25 mouse cellular contexts compared by ENCODE assay signal in the genomic region with DNA sequence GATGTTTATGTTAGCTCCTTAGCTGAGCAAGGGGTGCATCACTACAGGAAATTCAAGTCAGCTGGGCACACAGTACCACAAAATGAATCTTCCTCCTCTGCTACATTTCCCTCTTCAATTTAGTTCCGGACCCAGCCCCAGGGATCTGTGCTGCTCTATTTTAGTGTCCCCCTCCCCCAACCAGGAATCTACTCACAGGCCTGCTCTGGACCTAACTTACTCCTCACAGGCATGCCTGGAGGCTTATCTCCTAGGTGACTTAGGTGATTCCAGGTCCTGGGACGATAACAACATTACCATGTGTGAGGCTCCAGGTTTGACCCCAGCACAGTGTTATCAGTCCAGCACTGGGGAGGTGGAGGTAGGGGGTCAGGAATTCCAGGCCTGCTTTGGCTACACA. TPM values are rescaled to one million over a fixed set of nuclear protein-coding genes. Genes with fewer than 3 reads are reported as not detected.
A peak's percentile ranks its signal among the peaks of the same experiment; 100 is the strongest.
DNase-seq lines count a peak whose midpoint lies in the region.
"Had no signal": no experiment of that assay in that cellular context is flagged by ENCODE, and none has a peak within 500 bp of the region (broad histone marks: within the 10 kb centered on the region; RNA-seq: fewer than 3 reads in every experiment).

No protein-coding gene starts in this region.

- H3K27ac ChIP-seq in heart, embryonic 10.5 days = peak overlapping the region; percentile 77
- H3K27ac ChIP-seq: forebrain, embryonic 13.5 days; hindbrain, embryonic 12.5 days; limb, embryonic 12.5 days had no signal

- H3K9me3 ChIP-seq in heart, embryonic 10.5 days = no peaks in the 10 kb centered on the region
- H3K9me3 ChIP-seq: limb, embryonic 12.5 days had no signal

- peaks cover 17% of the 10 kb centered on the region for H3K4me1 ChIP-seq in heart, embryonic 10.5 days
- H3K4me1 ChIP-seq: forebrain, embryonic 13.5 days; hindbrain, embryonic 12.5 days; limb, embryonic 12.5 days had no signal

- no peaks in the 10 kb centered on the region for H3K27me3 ChIP-seq in heart, embryonic 10.5 days (ENCODE audit: insufficient read depth, poor library complexity, severe bottlenecking)
- H3K27me3 ChIP-seq: forebrain, embryonic 13.5 days; hindbrain, embryonic 12.5 days; limb, embryonic 12.5 days had no signal

- intact Hi-C loops in heart, postnatal 25 days (cut with DNase I) = no loop called here

- H3K4me3 ChIP-seq in heart, embryonic 10.5 days = no peak overlapping the region
- H3K4me3 ChIP-seq: erythroblast, embryonic 14.5 days; forebrain, embryonic 13.5 days; hindbrain, embryonic 12.5 days; limb, embryonic 12.5 days had no signal

- H3K36me3 ChIP-seq in heart, embryonic 10.5 days = no peaks in the 10 kb centered on the region
- H3K36me3 ChIP-seq: hindbrain, embryonic 12.5 days; limb, embryonic 12.5 days had no signal

- DNase-seq in heart, embryonic 10.5 days (ENCODE audit: low spot score) = peak; percentile 76
- no peak for DNase-seq in heart, postnatal 25 days (ENCODE audit: low spot score)
- DNase-seq in thymus, postnatal 10 days (ENCODE audit: low spot score in 2 of 2) = peak; percentile 30 to 52
- DNase-seq in thymus, postnatal 0 days (ENCODE audit: low spot score) = no peak
- DNase-seq in thymus, postnatal 14 days = peak; percentile 61
- DNase-seq in retina, embryonic 14.5 days (ENCODE audit: low spot score) = no peak
- DNase-seq in urinary bladder, postnatal 36 days (ENCODE audit: low spot score in 2 of 2) = no peak
- DNase-seq in kidney, postnatal 10 days = no peak
- DNase-seq: adrenal gland, adult 8-10 months; cerebellum, adult 9-10 months; kidney, adult 9 months; kidney, postnatal 4 days; lung, adult 2 months; retina, postnatal 1 day; right cerebral cortex, postnatal 4 days had no signal

- 29% methylated on average over 2 of the region's 2 CpGs for WGBS in heart, embryonic 10.5 days

RNA-seq across cellular contexts. Expression of a gene that starts 15.5 kb away (rescaled TPM):
- polyA plus RNA-seq in heart, embryonic 10.5 days (2016; fragmentation: Nextera tagmentation; extraction: Ambion mirVana) = 45.7 and 50.5 TPM in 2 replicates
- 10 to 100 TPM; 20.7 to 20.9 TPM for total RNA-seq in heart, postnatal 25 days (2021)
- 65.1 and 67.0 TPM in 2 replicates for polyA plus RNA-seq in thymus, postnatal 0 days (2015; fragmentation: Nextera tagmentation; extraction: Ambion mirVana)

RNA-seq across cellular contexts. Expression of a gene that starts 58.7 kb away (rescaled TPM):
- polyA plus RNA-seq in heart, embryonic 10.5 days (2016; fragmentation: Nextera tagmentation; extraction: Ambion mirVana) = not detected in 2 replicates
- not detected for total RNA-seq in heart, postnatal 25 days (2021)
- 0.06 TPM in 1 of 2 replicates, not detected in the other for polyA plus RNA-seq in thymus, postnatal 0 days (2015; fragmentation: Nextera tagmentation; extraction: Ambion mirVana)
- total RNA-seq: granulocyte monocyte progenitor cell, adult 5-6 weeks; neutrophil, adult 5-6 weeks had no signal
- polyA plus RNA-seq: embryonic facial prominence, embryonic 11.5 days; erythroblast, embryonic 14.5 days; forebrain, embryonic 13.5 days; heart, postnatal 0 days; inflammation-experienced regulatory T-cells, adult 6 months; limb, embryonic 12.5 days; stomach, embryonic 16.5 days had no signal

Comparison
In these comparisons a context has a peak if more than half of its experiments do, and no peak if none do; other contexts are left out.
1. DNase-seq: peak in heart, embryonic 10.5 days (single experiment), thymus, postnatal 10 days (2 of 2) and thymus, postnatal 14 days (single experiment); none in heart, postnatal 25 days (single experiment), thymus, postnatal 0 days (single experiment), retina, embryonic 14.5 days (single experiment), urinary bladder, postnatal 36 days (0 of 2) and kidney, postnatal 10 days (single experiment).